Mouse (Mus musculus): ENCODE measurements around the gene Pdlim4. TPM values are rescaled to one million over a fixed set of nuclear protein-coding genes. Genes with fewer than 3 reads are reported as not detected.

Gene Pdlim4
- polyA plus RNA-seq, 1 experiment from 2014 or later: 37.4 TPM

GRCm38 (mm10) chr11:54065915-54066178 lies 3.0 kb downstream of the Pdlim4 start:
- H3K36me3 ChIP-seq (ENCODE audit: control insufficient read depth, insufficient read depth, low read length): no peaks in the 10 kb centered on the region
- no peak overlapping the region for H3K9ac ChIP-seq (ENCODE audit: low read depth, low read length)
- no peak overlapping the region for H3K27ac ChIP-seq (ENCODE audit: low read depth, low read length)
- 89% methylated on average over 4 of the region's 4 CpGs for WGBS
- ATAC-seq: no peak
- no peak overlapping the region for H3K4me2 ChIP-seq (ENCODE audit: low read length)
- H3K27me3 ChIP-seq (replicated peaks; ENCODE audit: control insufficient read depth, insufficient read depth, low read length): no peaks in the 10 kb centered on the region
- no peak overlapping the region for H3K4me3 ChIP-seq (ENCODE audit: low read length)
- H3K4me1 ChIP-seq (ENCODE audit: control insufficient read depth, insufficient read depth, low read depth, low read length): peaks cover 21% of the 10 kb centered on the region
- H3K9me3 ChIP-seq (ENCODE audit: control insufficient read depth, low read length): no peaks in the 10 kb centered on the region

DNA sequence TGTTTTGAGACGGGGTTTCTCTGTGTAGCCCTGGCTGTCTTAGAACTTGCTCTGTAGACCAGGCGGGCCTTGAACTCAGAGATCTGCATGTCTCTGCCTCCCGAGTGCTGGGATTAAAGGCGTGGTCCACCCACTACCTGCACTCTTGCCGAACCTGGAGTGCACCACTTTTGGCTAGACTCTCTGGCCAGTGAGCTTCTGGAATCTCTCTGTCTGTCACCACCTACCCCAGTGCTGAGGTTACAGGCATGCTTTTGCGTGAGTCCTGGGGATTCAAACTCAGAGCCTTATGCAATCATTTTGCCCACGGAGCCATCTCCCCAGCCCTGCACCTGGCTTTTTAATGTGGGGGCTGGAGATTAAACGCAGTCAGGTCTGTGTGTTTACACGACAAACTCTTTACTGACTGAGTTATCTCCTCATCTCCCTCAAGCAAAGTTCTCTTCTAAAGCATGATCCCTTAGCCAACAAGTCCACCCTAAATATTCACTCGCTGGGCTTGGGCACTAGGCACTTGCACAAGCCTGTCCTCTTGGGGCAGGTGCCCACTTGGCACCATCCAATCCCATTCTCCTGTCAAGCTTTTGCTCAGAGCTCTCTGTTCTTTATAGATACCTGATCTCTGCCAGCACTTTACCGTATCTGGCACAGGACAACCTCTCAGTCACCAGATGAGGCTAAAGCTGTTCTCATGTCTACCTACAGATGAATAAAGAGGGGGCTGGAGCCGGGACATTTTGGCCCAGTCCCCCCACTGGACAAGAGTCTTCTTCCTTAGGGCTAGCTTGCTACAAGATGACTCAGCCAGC lies 3.5 kb downstream of the Pdlim4 start:
- Histone ChIP-seq H3K9ac (ENCODE audit: low read depth, low read length) (no peak overlapping the region), H3K4me2 (ENCODE audit: low read length) (no peak overlapping the region), H3K27ac (ENCODE audit: low read depth, low read length) (no peak overlapping the region), H3K36me3 (ENCODE audit: control insufficient read depth, insufficient read depth, low read length) (no peaks in the 10 kb centered on the region), H3K4me3 (ENCODE audit: low read length) (no peak overlapping the region), H3K9me3 (ENCODE audit: control insufficient read depth, low read length) (no peaks in the 10 kb centered on the region), H3K4me1 (ENCODE audit: control insufficient read depth, insufficient read depth, low read depth, low read length) (peaks cover 23% of the 10 kb centered on the region), H3K27me3 (replicated peaks; ENCODE audit: control insufficient read depth, insufficient read depth, low read length) (no peaks in the 10 kb centered on the region)
- no peak for ATAC-seq
- WGBS: 89% methylated on average over 12 of the region's 12 CpGs

- no peak for ATAC-seq
- no peak overlapping the region for H3K9ac ChIP-seq (ENCODE audit: low read depth, low read length)
- WGBS: 80% methylated on average over 3 of the region's 3 CpGs
- peaks cover 29% of the 10 kb centered on the region for H3K4me1 ChIP-seq (ENCODE audit: control insufficient read depth, insufficient read depth, low read depth, low read length)
- H3K9me3 ChIP-seq (ENCODE audit: control insufficient read depth, low read length): no peaks in the 10 kb centered on the region
- H3K36me3 ChIP-seq (ENCODE audit: control insufficient read depth, insufficient read depth, low read length): no peaks in the 10 kb centered on the region
- no peaks in the 10 kb centered on the region for H3K27me3 ChIP-seq (replicated peaks; ENCODE audit: control insufficient read depth, insufficient read depth, low read length)
- H3K4me3 ChIP-seq (ENCODE audit: low read length): no peak overlapping the region
- no peak overlapping the region for H3K27ac ChIP-seq (ENCODE audit: low read depth, low read length)
- H3K4me2 ChIP-seq (ENCODE audit: low read length): no peak overlapping the region
Measured at GRCm38 (mm10) chr11:54064412-54064978, 4.3 kb downstream of the Pdlim4 start.

GRCm38 (mm10) chr11:54063472-54063775 lies 5.4 kb downstream of the Pdlim4 start:
- 86% methylated on average over 10 of the region's 10 CpGs for WGBS

DNA sequence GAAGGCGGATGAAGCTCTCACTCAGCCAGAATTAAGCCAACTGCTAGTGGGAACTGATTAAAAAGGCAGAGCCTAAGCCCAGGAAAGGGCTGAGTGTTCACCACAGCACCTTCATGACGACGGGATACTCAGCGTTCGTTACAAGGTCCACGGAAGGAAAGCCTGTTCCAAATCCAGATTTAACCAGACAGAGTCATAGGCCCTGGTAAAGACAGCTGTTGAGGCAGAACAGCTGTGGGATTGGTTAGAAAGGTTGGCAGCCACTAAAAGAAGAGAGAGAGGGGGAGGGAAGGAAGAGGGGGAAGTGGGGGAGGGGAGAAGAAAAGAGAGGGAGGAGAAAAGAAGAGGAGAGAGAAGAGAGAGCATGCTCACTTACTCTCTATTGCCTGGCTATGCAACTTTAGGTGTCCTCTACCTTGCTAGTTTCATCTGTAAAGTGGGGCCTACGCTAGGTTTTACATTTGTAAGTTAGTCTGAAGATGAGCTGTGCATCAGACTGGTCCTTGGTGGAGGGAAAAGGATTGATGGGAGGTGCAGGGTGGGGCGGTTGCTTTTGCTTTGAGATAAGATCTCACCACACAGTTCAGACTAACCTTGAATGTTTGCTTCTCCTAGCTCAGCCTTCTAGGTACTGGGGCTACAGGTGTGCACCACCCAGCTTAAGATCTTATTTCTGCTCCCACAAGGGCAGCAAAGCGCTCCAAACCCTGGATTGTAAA lies 5.9 kb downstream of the Pdlim4 start:
- Histone ChIP-seq H3K9ac (ENCODE audit: low read depth, low read length) (no peak overlapping the region), H3K36me3 (ENCODE audit: control insufficient read depth, insufficient read depth, low read length) (no peaks in the 10 kb centered on the region), H3K9me3 (ENCODE audit: control insufficient read depth, low read length) (no peaks in the 10 kb centered on the region), H3K4me3 (ENCODE audit: low read length) (no peak overlapping the region), H3K27me3 (replicated peaks; ENCODE audit: control insufficient read depth, insufficient read depth, low read length) (no peaks in the 10 kb centered on the region), H3K4me2 (ENCODE audit: low read length) (no peak overlapping the region), H3K4me1 (ENCODE audit: control insufficient read depth, insufficient read depth, low read depth, low read length) (peaks cover 35% of the 10 kb centered on the region), H3K27ac (ENCODE audit: low read depth, low read length) (peak overlapping the region; percentile 9; the same call in 1 of the 2 replicates)
- WGBS: 75% methylated on average over 9 of the region's 9 CpGs
- ATAC-seq: no peak

More at GRCm38 (mm10) chr11:54063472-54063775, 5.4 kb downstream of the Pdlim4 start:
- peaks cover 32% of the 10 kb centered on the region for H3K4me1 ChIP-seq (ENCODE audit: control insufficient read depth, insufficient read depth, low read depth, low read length)
- H3K9ac ChIP-seq (ENCODE audit: low read depth, low read length): no peak overlapping the region
- no peak for ATAC-seq
- H3K36me3 ChIP-seq (ENCODE audit: control insufficient read depth, insufficient read depth, low read length): no peaks in the 10 kb centered on the region
- no peaks in the 10 kb centered on the region for H3K27me3 ChIP-seq (replicated peaks; ENCODE audit: control insufficient read depth, insufficient read depth, low read length)
- no peak overlapping the region for H3K4me3 ChIP-seq (ENCODE audit: low read length)
- H3K9me3 ChIP-seq (ENCODE audit: control insufficient read depth, low read length): no peaks in the 10 kb centered on the region
- H3K4me2 ChIP-seq (ENCODE audit: low read length): no peak overlapping the region
- H3K27ac ChIP-seq (ENCODE audit: low read depth, low read length): no peak overlapping the region

DNA sequence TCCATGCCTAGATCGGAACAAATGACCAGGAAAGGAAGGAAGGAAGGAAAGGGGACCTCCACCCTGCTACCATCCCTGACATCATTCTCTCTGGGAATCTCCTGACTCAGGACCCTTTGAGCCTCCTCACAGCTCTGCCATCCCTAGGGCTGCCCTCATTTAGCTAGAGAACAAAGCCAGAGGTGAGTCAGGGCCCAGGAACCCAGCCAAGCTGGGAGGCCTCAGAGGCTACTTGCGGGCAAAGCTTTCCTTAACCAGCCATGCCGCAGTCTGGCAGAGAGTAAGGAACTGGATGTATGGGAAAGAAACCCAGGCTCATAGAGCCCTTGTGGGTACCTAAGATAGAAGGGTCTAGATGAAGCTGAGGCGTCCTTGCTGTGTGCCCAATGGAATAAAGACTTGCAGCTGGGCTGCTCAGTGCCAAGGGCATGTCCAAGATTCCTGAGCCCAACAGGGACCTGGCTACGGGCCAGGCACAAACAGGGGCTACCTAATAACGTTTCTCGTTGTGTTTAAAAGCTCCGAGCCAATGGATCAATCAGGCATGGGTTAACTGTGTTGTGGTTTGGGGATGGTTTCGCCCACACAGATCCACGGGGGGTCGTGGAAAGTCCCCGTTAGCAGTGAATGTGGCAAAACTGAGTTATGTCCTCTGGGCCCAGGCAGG lies 6.6 kb downstream of the Pdlim4 start:
- Histone ChIP-seq H3K36me3 (ENCODE audit: control insufficient read depth, insufficient read depth, low read length) (no peaks in the 10 kb centered on the region), H3K4me2 (ENCODE audit: low read length) (no peak overlapping the region), H3K9me3 (ENCODE audit: control insufficient read depth, low read length) (no peaks in the 10 kb centered on the region), H3K27ac (ENCODE audit: low read depth, low read length) (peak overlapping the region; percentile 9; the same call in 1 of the 2 replicates), H3K9ac (ENCODE audit: low read depth, low read length) (no peak overlapping the region), H3K4me3 (ENCODE audit: low read length) (no peak overlapping the region), H3K4me1 (ENCODE audit: control insufficient read depth, insufficient read depth, low read depth, low read length) (peaks cover 34% of the 10 kb centered on the region), H3K27me3 (replicated peaks; ENCODE audit: control insufficient read depth, insufficient read depth, low read length) (no peaks in the 10 kb centered on the region)
- ATAC-seq: no peak
- 53% methylated on average over 12 of the region's 12 CpGs for WGBS

- WGBS: 48% methylated on average over 9 of the region's 9 CpGs
- no peak for ATAC-seq
- Histone ChIP-seq H3K27me3 (replicated peaks; ENCODE audit: control insufficient read depth, insufficient read depth, low read length) (no peaks in the 10 kb centered on the region), H3K27ac (ENCODE audit: low read depth, low read length) (no peak overlapping the region), H3K4me3 (ENCODE audit: low read length) (no peak overlapping the region), H3K4me2 (ENCODE audit: low read length) (no peak overlapping the region), H3K36me3 (ENCODE audit: control insufficient read depth, insufficient read depth, low read length) (no peaks in the 10 kb centered on the region), H3K9me3 (ENCODE audit: control insufficient read depth, low read length) (no peaks in the 10 kb centered on the region), H3K4me1 (ENCODE audit: control insufficient read depth, insufficient read depth, low read depth, low read length) (peaks cover 33% of the 10 kb centered on the region), H3K9ac (ENCODE audit: low read depth, low read length) (no peak overlapping the region)
Measured at GRCm38 (mm10) chr11:54060316-54060715, 8.5 kb downstream of the Pdlim4 start.

DNA sequence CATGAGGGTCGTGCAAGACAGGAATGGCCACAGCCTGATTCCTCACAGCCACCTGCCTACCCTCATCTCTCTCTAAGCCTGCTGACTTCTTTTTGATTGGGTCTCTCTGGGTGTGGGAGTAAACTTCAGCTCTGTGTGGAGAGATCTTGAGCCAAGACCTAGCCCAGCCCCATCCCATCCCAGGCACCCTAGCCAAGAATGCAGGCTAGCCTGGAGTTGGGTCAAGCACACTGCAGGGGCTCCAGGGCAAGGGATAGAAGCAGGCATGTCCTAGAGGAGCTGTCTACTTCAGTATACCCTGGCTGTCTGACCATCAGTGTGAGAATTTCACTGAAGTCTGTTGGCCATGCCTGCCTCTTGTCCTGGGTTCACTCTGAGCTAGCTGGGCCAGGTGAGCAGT lies 9.3 kb downstream of the Pdlim4 start:
- Histone ChIP-seq H3K4me1 (ENCODE audit: control insufficient read depth, insufficient read depth, low read depth, low read length) (peaks cover 33% of the 10 kb centered on the region), H3K4me3 (ENCODE audit: low read length) (no peak overlapping the region), H3K9ac (ENCODE audit: low read depth, low read length) (no peak overlapping the region), H3K9me3 (ENCODE audit: control insufficient read depth, low read length) (no peaks in the 10 kb centered on the region), H3K36me3 (ENCODE audit: control insufficient read depth, insufficient read depth, low read length) (no peaks in the 10 kb centered on the region), H3K27me3 (replicated peaks; ENCODE audit: control insufficient read depth, insufficient read depth, low read length) (no peaks in the 10 kb centered on the region), H3K27ac (ENCODE audit: low read depth, low read length) (peak overlapping the region; percentile 32; the same call in 1 of the 2 replicates), H3K4me2 (ENCODE audit: low read length) (no peak overlapping the region)
- 40% methylated on average over 1 of the region's 1 CpGs for WGBS
- no peak for ATAC-seq

DNA sequence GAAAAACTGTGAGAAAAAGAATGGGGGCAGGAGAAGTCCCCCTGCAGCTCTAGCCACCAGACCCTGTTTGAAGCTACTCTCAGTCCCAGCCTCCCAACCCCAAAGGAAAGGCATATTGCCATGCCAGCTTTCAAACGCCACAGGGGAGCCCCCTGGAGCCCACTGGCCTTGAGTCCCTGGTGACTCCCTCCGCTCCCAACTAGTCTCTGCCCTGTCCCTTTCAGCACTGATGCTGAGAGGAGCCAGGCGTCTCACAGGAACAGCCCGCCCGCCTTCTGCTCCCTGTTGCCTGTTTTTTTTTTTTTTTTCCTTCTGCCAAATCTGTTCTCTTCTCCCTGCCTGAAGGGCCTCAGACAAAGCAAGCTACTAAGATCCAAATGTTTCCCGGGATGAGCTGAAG lies 10.2 kb downstream of the Pdlim4 start:
- Histone ChIP-seq H3K27me3 (replicated peaks; ENCODE audit: control insufficient read depth, insufficient read depth, low read length) (no peaks in the 10 kb centered on the region), H3K4me2 (ENCODE audit: low read length) (no peak overlapping the region), H3K9me3 (ENCODE audit: control insufficient read depth, low read length) (no peaks in the 10 kb centered on the region), H3K27ac (ENCODE audit: low read depth, low read length) (peak overlapping the region; percentile 65), H3K4me1 (ENCODE audit: control insufficient read depth, insufficient read depth, low read depth, low read length) (peaks cover 33% of the 10 kb centered on the region), H3K4me3 (ENCODE audit: low read length) (no peak overlapping the region), H3K9ac (ENCODE audit: low read depth, low read length) (no peak overlapping the region), H3K36me3 (ENCODE audit: control insufficient read depth, insufficient read depth, low read length) (no peaks in the 10 kb centered on the region)
- peak; percentile 71 for ATAC-seq
- 3% methylated on average over 6 of the region's 6 CpGs for WGBS

All from hindbrain, embryonic 16.5 days (tissue).